Mouse (Mus musculus) inflammation-experienced regulatory T-cells, adult 16 weeks (primary cell): ENCODE measurements around the gene Mvp. TPM values are rescaled to one million over a fixed set of nuclear protein-coding genes. Genes with fewer than 3 reads are reported as not detected.

Experiments used
- polyA plus RNA-seq: library from polyadenylated mRNA; unstranded; fragments of 100-300 nt; shearing (Covaris generic); gene quantifications from one replicate; pipeline ENCODE4 v1.2.1, GENCODE M21; 2017

Gene Mvp
- polyA plus RNA-seq: 61.2 TPM

GRCm38 (mm10) chr7:127014320-127014719 lies at the start of gene Mvp:
Gene Mvp (minus strand): TSS chr7:127014621.

GRCm38 (mm10) chr7:127041851-127042672 lies 27.6 kb upstream of the Mvp start, which contains the start of gene Kif22:
Gene Kif22 (minus strand): TSS chr7:127042471.

DNA sequence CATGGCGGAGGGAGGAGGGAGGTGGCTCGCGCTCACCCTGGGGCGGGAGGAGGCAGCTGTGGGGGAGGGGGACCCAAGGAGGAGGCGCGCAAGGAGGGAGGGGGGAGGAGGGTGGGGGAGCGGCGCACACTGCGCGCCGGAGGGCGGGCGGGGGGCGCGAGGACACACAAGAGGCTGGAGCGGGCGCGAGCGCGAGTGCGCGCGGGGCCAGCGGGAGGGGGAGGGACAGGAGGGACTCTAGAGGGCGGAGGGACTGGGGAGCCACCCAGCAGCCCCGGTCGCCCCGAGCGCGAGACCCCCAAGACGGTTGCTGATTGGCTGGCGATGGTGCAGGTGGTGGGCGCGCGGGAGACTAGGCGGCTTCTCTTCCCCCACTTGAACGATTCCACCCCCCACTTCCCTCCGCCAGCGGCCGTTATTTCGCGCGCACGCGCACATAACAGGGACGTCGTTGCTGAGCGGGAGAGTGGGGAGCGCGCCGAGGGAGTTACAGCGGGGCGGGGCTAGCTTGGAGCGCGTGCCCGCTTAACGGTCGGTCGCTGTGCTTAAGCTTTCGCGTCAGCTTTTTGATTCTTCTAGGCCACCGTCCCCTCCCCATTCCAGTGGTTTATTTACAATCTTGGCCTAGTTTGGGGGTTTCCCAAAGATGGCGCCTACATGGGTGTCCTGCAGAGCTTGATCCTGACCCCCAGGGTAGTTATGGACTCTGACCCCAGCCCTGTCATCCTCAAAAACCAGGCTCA lies 12.7 kb upstream of the Mvp start, which contains the start of gene Maz:
Gene Maz (minus strand): TSS at position 54 of the 743 bp plus-strand sequence.

GRCm38 (mm10) chr7:127020901-127021562 lies 6.6 kb upstream of the Mvp start, which contains the start of the genes Gm42742 and Prrt2:
Gene Gm42742 (minus strand): TSS chr7:127021097.
Gene Prrt2 (minus strand): TSS chr7:127021211.

DNA sequence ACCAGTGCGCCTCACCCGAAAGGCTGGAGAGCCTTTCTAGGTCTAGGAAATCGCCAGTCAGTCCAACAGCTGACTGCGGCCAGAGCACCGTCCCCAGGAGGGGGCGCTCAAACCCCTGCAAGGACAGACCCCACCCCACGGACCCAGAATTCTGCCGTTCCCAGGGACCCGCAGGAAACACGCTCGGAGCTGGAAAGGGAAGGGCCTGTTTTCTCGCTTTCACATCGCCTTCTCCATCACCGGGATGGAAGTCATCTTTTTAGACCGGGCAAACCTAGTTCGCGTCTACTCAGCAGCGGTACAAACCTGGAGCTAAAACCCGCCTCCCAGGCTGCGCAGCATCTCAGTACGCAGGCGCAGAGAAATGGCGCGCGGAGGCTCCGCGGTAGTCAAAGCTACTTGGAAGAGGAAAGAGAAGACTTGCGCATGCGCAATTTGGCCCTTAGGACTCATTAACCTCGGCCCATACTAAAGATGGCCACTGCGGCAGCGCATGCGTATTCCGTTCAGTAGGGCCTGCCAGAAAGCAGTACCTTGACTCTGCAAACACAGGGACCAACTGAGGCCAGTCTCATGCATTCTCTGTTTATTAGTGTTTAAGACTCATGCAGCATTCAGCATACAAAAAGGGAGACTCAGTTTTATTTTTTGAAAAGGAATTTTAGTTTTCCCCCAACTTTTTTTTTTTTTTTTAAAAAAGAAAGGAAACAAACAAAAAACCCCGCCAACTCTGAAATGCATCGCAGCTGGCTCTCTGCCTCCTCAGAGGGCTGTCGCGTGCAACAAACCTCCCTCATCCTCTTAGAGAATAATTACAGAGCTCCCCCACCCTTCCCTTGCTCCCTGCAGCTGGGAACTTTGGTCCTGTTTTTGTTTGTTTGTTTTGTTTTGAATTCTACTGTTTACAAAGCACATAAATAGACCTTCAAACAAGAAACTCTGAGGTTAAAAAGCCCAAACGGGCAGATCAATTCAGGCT lies 2.8 kb upstream of the Mvp start, which contains the start of gene Pagr1a:
Gene Pagr1a (minus strand): TSS at position 382 of the 979 bp plus-strand sequence.

GRCm38 (mm10) chr7:127016481-127016485 lies 1.9 kb upstream of the Mvp start, which contains the start of gene Pagr1b:
Gene Pagr1b (minus strand): TSS chr7:127016484.

DNA sequence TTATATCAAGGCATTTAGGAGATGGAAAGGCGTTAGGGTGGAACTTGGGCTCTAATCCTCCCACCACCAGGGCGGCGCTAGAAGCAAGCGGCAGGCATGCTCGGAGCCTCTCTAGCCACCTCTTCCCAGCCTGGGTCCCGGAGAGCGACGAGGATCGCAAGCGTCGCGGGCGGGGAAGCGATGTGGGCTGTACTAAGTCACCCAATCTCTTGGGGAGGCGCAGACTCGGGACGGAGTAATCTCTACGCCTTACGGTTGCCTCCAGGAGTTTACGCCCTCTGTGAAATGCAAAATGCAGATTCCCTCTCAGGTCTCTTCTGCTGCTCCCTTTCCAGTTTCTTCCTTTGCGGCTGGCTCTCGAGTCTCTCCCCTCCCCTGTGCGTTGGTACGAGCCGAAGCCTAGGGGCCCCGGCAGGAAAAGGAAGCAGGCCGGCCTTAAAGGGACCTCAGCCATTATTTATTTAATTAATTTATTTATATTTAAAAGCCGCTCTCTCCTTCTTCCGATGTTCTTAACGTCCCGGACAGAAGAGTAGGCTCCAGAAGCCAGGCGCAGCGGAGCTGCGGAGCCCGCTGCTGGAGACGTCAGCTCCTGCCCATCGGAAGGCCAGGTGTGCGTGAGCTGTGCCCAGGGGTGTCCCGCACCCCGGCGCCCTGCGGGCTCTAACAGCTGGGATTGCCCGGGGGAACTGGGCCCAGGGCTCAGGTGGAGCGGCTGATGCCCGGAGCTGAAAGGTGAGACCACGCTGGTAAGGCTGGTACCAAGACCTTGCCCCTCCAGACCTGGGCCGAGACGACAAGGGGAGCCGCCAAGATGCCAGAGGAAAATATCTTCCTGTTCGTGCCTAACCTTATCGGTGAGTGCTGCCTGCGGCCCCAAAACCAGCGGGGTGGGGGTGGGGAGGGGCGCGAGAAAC lies 38.2 kb downstream of the Mvp start, which contains the start of gene Cdiptos:
Gene Cdiptos (minus strand): TSS at position 149 of the 917 bp plus-strand sequence.

DNA sequence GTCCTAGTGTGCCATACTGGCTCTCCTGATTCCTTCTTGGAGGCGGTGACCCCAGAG lies 38.7 kb downstream of the Mvp start, which contains the start of gene Cdipt:
Gene Cdipt (plus strand): TSS at position 22 of the 57 bp plus-strand sequence.

DNA sequence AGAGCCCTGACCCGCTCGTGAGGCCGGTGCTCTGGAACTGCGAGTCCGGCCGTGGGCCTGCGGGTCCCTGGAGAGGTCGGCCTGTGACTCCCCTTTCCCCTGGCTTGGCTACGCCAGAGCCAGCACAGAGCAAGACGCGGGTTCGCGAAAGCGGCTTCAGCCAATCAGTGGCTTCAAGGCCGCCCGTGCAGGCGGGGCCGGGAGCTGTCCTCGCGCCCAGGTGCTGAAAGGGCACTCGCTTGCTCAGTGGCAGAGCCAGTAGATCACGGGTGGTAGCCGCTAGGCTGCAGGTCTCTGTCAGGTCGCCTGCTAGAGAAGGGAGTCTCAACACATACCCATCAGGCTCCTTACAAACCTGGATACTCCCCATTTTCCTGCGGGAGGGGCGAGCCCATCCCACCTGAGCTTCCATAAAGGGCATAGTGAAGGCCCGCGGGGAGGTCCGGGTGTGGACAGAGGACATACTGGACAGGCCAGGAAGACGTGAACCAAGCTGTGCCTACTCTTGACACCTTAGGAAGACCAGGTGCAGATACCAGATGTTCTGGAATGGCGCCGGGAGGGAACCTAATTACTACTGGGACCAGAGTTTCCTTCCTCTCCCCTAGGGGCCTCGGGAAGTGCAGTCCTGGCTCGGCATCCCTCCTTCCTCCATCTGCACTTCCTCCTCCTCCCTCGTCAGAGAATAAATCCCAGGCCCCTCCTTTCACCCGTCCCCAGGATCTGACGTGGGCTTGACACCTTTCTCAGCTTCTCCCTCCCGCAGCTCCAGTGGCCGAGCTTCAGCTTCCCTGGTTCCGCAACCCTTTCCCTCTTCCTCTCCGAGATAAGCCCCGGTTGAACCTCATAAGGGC lies 64.4 kb downstream of the Mvp start, which contains the start of gene Sez6l2:
Gene Sez6l2 (plus strand): TSS at position 771 of the 854 bp plus-strand sequence.

GRCm38 (mm10) chr7:126949403-126949792 lies 65.0 kb downstream of the Mvp start, which contains the start of gene Asphd1:
Gene Asphd1 (minus strand): TSS chr7:126949582.

Other genes starting within 250 kb of the Mvp start
- gene Gdpd3, start 248.3 kb downstream of the Mvp start, polyA plus RNA-seq: 1.9 TPM
- 379 TPM for gene Ypel3, start 237.7 kb downstream of the Mvp start, polyA plus RNA-seq
- 4.7 TPM for gene Tbx6, start 233.1 kb downstream of the Mvp start, polyA plus RNA-seq
- gene Ppp4c, start 222.1 kb downstream of the Mvp start, polyA plus RNA-seq: 458 TPM
- not detected for gene Fam57b, start 217.0 kb downstream of the Mvp start, polyA plus RNA-seq
- gene 4930451I11Rik, start 183.0 kb downstream of the Mvp start, polyA plus RNA-seq: not detected
- not detected for gene Doc2a, start 167.2 kb downstream of the Mvp start, polyA plus RNA-seq
- gene Hirip3, start 152.6 kb downstream of the Mvp start, polyA plus RNA-seq: 18.3 TPM
- gene Ino80e, start 152.2 kb downstream of the Mvp start, polyA plus RNA-seq: 103 TPM
- 71.5 TPM for gene Taok2, start 129.9 kb downstream of the Mvp start, polyA plus RNA-seq
- gene Tmem219, start 91.7 kb downstream of the Mvp start, polyA plus RNA-seq: 50.5 TPM
- gene Kctd13, start 85.7 kb downstream of the Mvp start, polyA plus RNA-seq: 12.3 TPM
- gene Asphd1, start 65.0 kb downstream of the Mvp start, polyA plus RNA-seq: not detected
- 0.65 TPM for gene Sez6l2, start 64.1 kb downstream of the Mvp start, polyA plus RNA-seq
- gene Cdipt, start 38.7 kb downstream of the Mvp start, polyA plus RNA-seq: 358 TPM
- gene Cdiptos, start 38.5 kb downstream of the Mvp start, polyA plus RNA-seq: 3.1 TPM
- gene Pagr1b, start 1.9 kb upstream of the Mvp start, polyA plus RNA-seq: 1.2 TPM
- 166 TPM for gene Pagr1a, start 2.7 kb upstream of the Mvp start, polyA plus RNA-seq
- 47.3 TPM for gene Gm42742, start 6.5 kb upstream of the Mvp start, polyA plus RNA-seq
- gene Prrt2, start 6.6 kb upstream of the Mvp start, polyA plus RNA-seq: 27.4 TPM
- 27.5 TPM for gene Maz, start 12.4 kb upstream of the Mvp start, polyA plus RNA-seq
- gene Kif22, start 27.9 kb upstream of the Mvp start, polyA plus RNA-seq: 16.5 TPM
- gene Zg16, start 72.7 kb upstream of the Mvp start, polyA plus RNA-seq: not detected
- gene AI467606, start 76.7 kb upstream of the Mvp start, polyA plus RNA-seq: 449 TPM
- gene Qprt, start 107.6 kb upstream of the Mvp start, polyA plus RNA-seq: 19.6 TPM
- gene Spn, start 123.2 kb upstream of the Mvp start, polyA plus RNA-seq: 78.6 TPM
- 89.7 TPM for gene Cd2bp2, start 181.4 kb upstream of the Mvp start, polyA plus RNA-seq
- gene Tbc1d10b, start 193.8 kb upstream of the Mvp start, polyA plus RNA-seq: 11.7 TPM
- gene Mylpf, start 194.3 kb upstream of the Mvp start, polyA plus RNA-seq: 18.9 TPM
- gene Zfp553, start 218.4 kb upstream of the Mvp start, polyA plus RNA-seq: 26.7 TPM
- gene Sept1, start 218.5 kb upstream of the Mvp start, polyA plus RNA-seq: 480 TPM
- gene Zfp771, start 229.7 kb upstream of the Mvp start, polyA plus RNA-seq: 1.8 TPM
- gene Dctpp1, start 246.1 kb upstream of the Mvp start, polyA plus RNA-seq: 36.1 TPM